Mouse (Mus musculus): ENCODE results near the gene Cracr2b. TPM values are rescaled to one million over a fixed set of nuclear protein-coding genes. Genes with fewer than 3 reads are reported as not detected.

Cracr2b gene
- polyA plus RNA-seq, 1 experiment from 2014 or later = 8.5 TPM

GRCm38 (mm10) chr7:141460001-141460390 lies 898 bp upstream of the Cracr2b start:
- H3K9ac ChIP-seq (replicated peaks) = no peak overlapping the region
- ATAC-seq (replicated peaks) = no peak
- peaks cover 9% of the 10 kb centered on the region; the same call in 1 of the 2 replicates for H3K36me3 ChIP-seq
- no peaks in the 10 kb centered on the region for H3K9me3 ChIP-seq
- H3K27me3 ChIP-seq = peaks cover 55% of the 10 kb centered on the region
- H3K4me2 ChIP-seq (replicated peaks) = no peak overlapping the region
- H3K4me3 ChIP-seq = no peak overlapping the region
- H3K4me1 ChIP-seq = peaks cover 29% of the 10 kb centered on the region
- WGBS = 86% methylated on average over 5 of the region's 5 CpGs
- H3K27ac ChIP-seq (replicated peaks) = no peak overlapping the region

- no peaks in the 10 kb centered on the region for H3K9me3 ChIP-seq
- WGBS = 3% methylated on average over 59 of the region's 59 CpGs
Measured at GRCm38 (mm10) chr7:141461521-141462332, 833 bp downstream of the Cracr2b start.

GRCm38 (mm10) chr7:141462333-141462821 lies 1.5 kb downstream of the Cracr2b start:
- Histone ChIP-seq H3K27ac (replicated peaks) (no peak overlapping the region), H3K27me3 (peaks cover 72% of the 10 kb centered on the region), H3K4me1 (peaks cover 24% of the 10 kb centered on the region), H3K36me3 (peaks cover 9% of the 10 kb centered on the region; the same call in 1 of the 2 replicates), H3K4me2 (replicated peaks) (peak overlapping the region; percentile 54; the same call in 1 of the 2 replicates), H3K4me3 (peak overlapping the region; percentile 32), H3K9me3 (no peaks in the 10 kb centered on the region), H3K9ac (replicated peaks) (no peak overlapping the region)
- no peak for ATAC-seq (replicated peaks)
- WGBS = 12% methylated on average over 5 of the region's 5 CpGs

More at GRCm38 (mm10) chr7:141461521-141462332, 833 bp downstream of the Cracr2b start:
- Histone ChIP-seq H3K9ac (replicated peaks) (peak overlapping the region; percentile 30; the same call in 1 of the 2 replicates), H3K27me3 (peaks cover 71% of the 10 kb centered on the region), H3K4me2 (replicated peaks) (peak overlapping the region; percentile 54), H3K27ac (replicated peaks) (no peak overlapping the region), H3K4me1 (peaks cover 18% of the 10 kb centered on the region), H3K36me3 (peaks cover 9% of the 10 kb centered on the region; the same call in 1 of the 2 replicates), H3K4me3 (peak overlapping the region; percentile 32)
- ATAC-seq (replicated peaks) = no peak

GRCm38 (mm10) chr7:141463824-141464602 lies 3.1 kb downstream of the Cracr2b start:
- Histone ChIP-seq H3K36me3 (peaks cover 5% of the 10 kb centered on the region; the same call in 1 of the 2 replicates), H3K4me1 (peaks cover 40% of the 10 kb centered on the region), H3K9ac (replicated peaks) (no peak overlapping the region), H3K27me3 (peaks cover 72% of the 10 kb centered on the region), H3K27ac (replicated peaks) (no peak overlapping the region), H3K9me3 (no peaks in the 10 kb centered on the region), H3K4me2 (replicated peaks) (no peak overlapping the region), H3K4me3 (no peak overlapping the region)
- WGBS = 24% methylated on average over 12 of the region's 12 CpGs
- no peak for ATAC-seq (replicated peaks)

GRCm38 (mm10) chr7:141464603-141465201 lies 3.8 kb downstream of the Cracr2b start:
- no peak overlapping the region for H3K9ac ChIP-seq (replicated peaks)
- H3K36me3 ChIP-seq = peaks cover 4% of the 10 kb centered on the region; the same call in 1 of the 2 replicates
- WGBS = 4% methylated on average over 38 of the region's 38 CpGs
- ATAC-seq (replicated peaks) = no peak
- peaks cover 47% of the 10 kb centered on the region for H3K4me1 ChIP-seq
- H3K27ac ChIP-seq (replicated peaks) = no peak overlapping the region
- peaks cover 69% of the 10 kb centered on the region for H3K27me3 ChIP-seq
- H3K9me3 ChIP-seq = no peaks in the 10 kb centered on the region
- H3K4me3 ChIP-seq = peak overlapping the region; percentile 14; the same call in 1 of the 2 replicates
- H3K4me2 ChIP-seq (replicated peaks) = peak overlapping the region; percentile 8; the same call in 1 of the 2 replicates

GRCm38 (mm10) chr7:141465388-141466044 lies 4.6 kb downstream of the Cracr2b start:
- Histone ChIP-seq H3K9ac (replicated peaks) (no peak overlapping the region), H3K27me3 (peaks cover 62% of the 10 kb centered on the region), H3K27ac (replicated peaks) (no peak overlapping the region), H3K36me3 (peaks cover 8% of the 10 kb centered on the region), H3K4me1 (peaks cover 54% of the 10 kb centered on the region), H3K4me3 (no peak overlapping the region), H3K4me2 (replicated peaks) (no peak overlapping the region), H3K9me3 (no peaks in the 10 kb centered on the region)
- 44% methylated on average over 10 of the region's 10 CpGs for WGBS
- no peak for ATAC-seq (replicated peaks)

- no peak overlapping the region for H3K9ac ChIP-seq (replicated peaks)
- peaks cover 57% of the 10 kb centered on the region for H3K27me3 ChIP-seq
- peaks cover 12% of the 10 kb centered on the region for H3K36me3 ChIP-seq
- H3K9me3 ChIP-seq = no peaks in the 10 kb centered on the region
- H3K27ac ChIP-seq (replicated peaks) = no peak overlapping the region
- no peak for ATAC-seq (replicated peaks)
- peaks cover 54% of the 10 kb centered on the region for H3K4me1 ChIP-seq
- no peak overlapping the region for H3K4me2 ChIP-seq (replicated peaks)
- no peak overlapping the region for H3K4me3 ChIP-seq
- 83% methylated on average over 7 of the region's 7 CpGs for WGBS
Measured at GRCm38 (mm10) chr7:141466045-141466394, 5.1 kb downstream of the Cracr2b start.

- H3K9me3 ChIP-seq = no peaks in the 10 kb centered on the region
- H3K4me2 ChIP-seq (replicated peaks) = peak overlapping the region; percentile 56
- no peak for ATAC-seq (replicated peaks)
- no peak overlapping the region for H3K27ac ChIP-seq (replicated peaks)
- peak overlapping the region; percentile 82 for H3K9ac ChIP-seq (replicated peaks)
- peaks cover 51% of the 10 kb centered on the region for H3K4me1 ChIP-seq
- H3K36me3 ChIP-seq = peaks cover 18% of the 10 kb centered on the region
- H3K4me3 ChIP-seq = peak overlapping the region; percentile 67
- peaks cover 50% of the 10 kb centered on the region for H3K27me3 ChIP-seq
- 65% methylated on average over 10 of the region's 10 CpGs for WGBS
Measured at GRCm38 (mm10) chr7:141466607-141467148, 5.8 kb downstream of the Cracr2b start.

GRCm38 (mm10) chr7:141467230-141468030 lies 6.5 kb downstream of the Cracr2b start, which contains the start of gene Cd151:
TSS of gene Cd151 (plus strand) at chr7:141467392.
- WGBS = under 1% methylated on average over 52 of the region's 52 CpGs
- no peaks in the 10 kb centered on the region for H3K9me3 ChIP-seq
- peaks cover 43% of the 10 kb centered on the region for H3K27me3 ChIP-seq
- peaks cover 24% of the 10 kb centered on the region for H3K36me3 ChIP-seq
- peak within 1 kb of the TSS; percentile 67 for H3K4me3 ChIP-seq
- H3K9ac ChIP-seq (replicated peaks) = peak within 1 kb of the TSS; percentile 82
- H3K4me1 ChIP-seq = peaks cover 45% of the 10 kb centered on the region
- peak within 1 kb of the TSS; percentile 79 for H3K27ac ChIP-seq (replicated peaks)
- peak within 1 kb of the TSS; percentile 56 for H3K4me2 ChIP-seq (replicated peaks)
- peak; percentile 44 for ATAC-seq (replicated peaks)

- Histone ChIP-seq H3K27ac (replicated peaks) (peak overlapping the region; percentile 79), H3K4me1 (peaks cover 45% of the 10 kb centered on the region), H3K9me3 (no peaks in the 10 kb centered on the region), H3K4me2 (replicated peaks) (peak overlapping the region; percentile 56), H3K9ac (replicated peaks) (peak overlapping the region; percentile 82), H3K27me3 (peaks cover 36% of the 10 kb centered on the region), H3K36me3 (peaks cover 29% of the 10 kb centered on the region), H3K4me3 (peak overlapping the region; percentile 67)
- 23% methylated on average over 5 of the region's 5 CpGs for WGBS
- no peak; the same call in 1 of the 2 replicates for ATAC-seq (replicated peaks)
Measured at GRCm38 (mm10) chr7:141468164-141468521, 7.2 kb downstream of the Cracr2b start.
